Comparison of ENCODE assay signal across 8 mouse cellular contexts in genomic region chr4:136601476-136601875, GRCm38 (mm10). TPM values are rescaled to one million over a fixed set of nuclear protein-coding genes. Genes with fewer than 3 reads are reported as not detected.
DNase-seq lines count a peak whose midpoint lies in the region; ATAC-seq and TF ChIP-seq lines count a peak whose summit lies in the region.

No protein-coding gene starts in this region.

- intact Hi-C loops in gastrocnemius, adult 2 months (cut with DNase I) = loop anchor here (5.0 kb wide), 1 partner anchor 144 kb away; no protein-coding TSS in a partner anchor
- intact Hi-C loops in left cerebral cortex, postnatal 25 days (cut with DNase I) = no loop called here

- peak; percentile 53 for DNase-seq in cerebellum, adult 11 months
- peak; percentile 81 to 87 for DNase-seq in cerebellum, postnatal 14 days
- DNase-seq in gastrocnemius, adult 2 months = peak; percentile 64
- peak; percentile 24 for DNase-seq in hindlimb bud, embryonic 11.5 days (ENCODE audit: extremely low spot score, low read depth, low spot score)
- DNase-seq in left cerebral cortex, postnatal 25 days (ENCODE audit: low spot score in 2 of 2) = peak; percentile 44 to 45
- peak; percentile 19 for DNase-seq in right cerebral cortex, postnatal 25 days

- peak overlapping the region; percentile 89 for H3K27ac ChIP-seq in gastrocnemius, adult 2 months

- no peak for TF ChIP-seq CTCF in gastrocnemius, adult 2 months (IDR thresholded peaks at IDR 0.05)

- peak overlapping the region; percentile 99 for H3K4me3 ChIP-seq in gastrocnemius, adult 2 months

- ATAC-seq in cerebellum, adult (ENCODE audit: insufficient number of reproducible peaks, low FRiP score, low TSS enrichment) = no peak
- ATAC-seq in megakaryocyte-erythroid progenitor cell, adult 5-6 weeks (replicated peaks; ENCODE audit: low FRiP score, low TSS enrichment, poor library complexity, severe bottlenecking) = peak; percentile 40

RNA-seq across cellular contexts. Expression of gene Kdm1a, which starts 1.0 kb away (rescaled TPM):
- 10 to 100 TPM; 18.2 to 20.0 TPM for total RNA-seq in gastrocnemius, adult 2 months (2021)
- total RNA-seq in left cerebral cortex, postnatal 25 days (2021) = 10 to 100 TPM; 93.2 to 97.2 TPM
- 61.6 and 68.5 TPM in 2 replicates for total RNA-seq in megakaryocyte-erythroid progenitor cell, adult 5-6 weeks (2014; fragmentation: Nextera tagmentation)
- 60.7 and 91.5 TPM in 2 replicates for total RNA-seq in megakaryocyte-erythroid progenitor cell, adult 5-6 weeks (2017)

RNA-seq across cellular contexts. Expression of gene Tex46, which starts 8.8 kb away (rescaled TPM):
- not detected for total RNA-seq in gastrocnemius, adult 2 months (2021)
- total RNA-seq in left cerebral cortex, postnatal 25 days (2021) = not detected
- not detected in 2 replicates for total RNA-seq in megakaryocyte-erythroid progenitor cell, adult 5-6 weeks (2014; fragmentation: Nextera tagmentation)
- total RNA-seq in megakaryocyte-erythroid progenitor cell, adult 5-6 weeks (2017) = not detected in 2 replicates

RNA-seq across cellular contexts. Expression of gene Lactbl1, which starts 20.9 kb away (rescaled TPM):
- total RNA-seq in gastrocnemius, adult 2 months (2021) = not detected
- total RNA-seq in left cerebral cortex, postnatal 25 days (2021) = not detected
- 0.44 TPM in 1 of 2 replicates, not detected in the other for total RNA-seq in megakaryocyte-erythroid progenitor cell, adult 5-6 weeks (2014; fragmentation: Nextera tagmentation)
- 0.27 TPM in 1 of 2 replicates, not detected in the other for total RNA-seq in megakaryocyte-erythroid progenitor cell, adult 5-6 weeks (2017)

Comparison
In these comparisons a context has a peak if more than half of its experiments do, and no peak if none do; other contexts are left out.
1. DNase-seq: peak in every context shown above with its lines; median percentile 84 in cerebellum, postnatal 14 days; 64 in gastrocnemius, adult 2 months; 53 in cerebellum, adult 11 months; 44 in left cerebral cortex, postnatal 25 days; 24 in hindlimb bud, embryonic 11.5 days; 19 in right cerebral cortex, postnatal 25 days.